Mouse (Mus musculus) liver, postnatal 0 days (tissue): ENCODE measurements at regions not wholly inside any gene's neighbourhood (a gene's known extent, or its start where the extent isn't known, plus 50 kb on each side); places are given as distances from the start of the nearest gene placed in this dataset.
A peak's percentile ranks its signal among the peaks of the same experiment; 100 is the strongest.

Experiments used
- ATAC-seq: fragments of 200-750 bp; cut with Nextera tagmentation; 2 replicates; pipeline ENCODE4 v1.8.0; 2017; ENCODE audit warnings: mild to moderate bottlenecking, moderate library complexity
- DNase-seq: peaks from one replicate; pipeline ENCODE4 v3.0.0-alpha.2; 2016
- H3K27ac ChIP-seq: fragments of 300-500 bp; sonication (generic); 2 replicates; pipeline ENCODE4 v1.5.1; 2014; ENCODE audit warnings: antibody characterized with exemption, moderate library complexity, mild to moderate bottlenecking, low read depth
- H3K27me3 ChIP-seq: fragments of 300-500 bp; sonication (generic); 2 replicates; pipeline ENCODE4 v1.6.1; 2014; ENCODE audit warnings: low read length, control low read depth, mixed read lengths; ENCODE audit not compliant: insufficient read depth
- H3K36me3 ChIP-seq: fragments of 300-500 bp; sonication (generic); replicated peaks from 2 replicates; pipeline ENCODE4 v1.6.1; 2014; ENCODE audit warnings: mild to moderate bottlenecking, control low read depth, low read length, moderate library complexity, mixed read lengths; ENCODE audit not compliant: insufficient read depth
- H3K4me1 ChIP-seq: fragments of 300-500 bp; sonication (generic); 2 replicates; pipeline ENCODE4 v1.6.1; 2014; ENCODE audit warnings: antibody characterized with exemption, mild to moderate bottlenecking, control low read depth; ENCODE audit not compliant: insufficient read depth
- H3K4me2 ChIP-seq: fragments of 300-500 bp; sonication (generic); 2 replicates; pipeline ENCODE4 v1.6.1; 2014; ENCODE audit warnings: low read depth, mild to moderate bottlenecking, low read length, moderate library complexity, mixed read lengths
- H3K4me3 ChIP-seq: fragments of 300-500 bp; sonication (generic); 2 replicates; pipeline ENCODE4 v1.5.1; 2014; ENCODE audit warnings: low read depth, low read length
- H3K9ac ChIP-seq: fragments of 300-500 bp; sonication (generic); replicated peaks from 2 replicates; pipeline ENCODE4 v1.6.1; 2014; ENCODE audit warnings: mild to moderate bottlenecking, moderate library complexity
- H3K9me3 ChIP-seq: fragments of 300-500 bp; sonication (generic); 2 replicates; pipeline ENCODE4 v1.6.1; 2016; ENCODE audit warnings: mild to moderate bottlenecking, control low read depth, low read length, mixed read lengths
- CTCF ChIP-seq: sonication (generic); IDR thresholded peaks from 2 replicates; pipeline ENCODE4 v1.5.1; 2016; ENCODE audit warnings: antibody characterized with exemption, low read depth
- EP300 ChIP-seq: IDR thresholded peaks from 2 replicates; pipeline ENCODE4 v1.6.1; 2016; ENCODE audit warnings: antibody characterized with exemption, low read depth, mild to moderate bottlenecking
- WGBS: fragments of 180-500 bp; shearing (Covaris S2); extraction: QIAGEN DNeasy Blood & Tissue Kit; methylation state at CpG from one replicate; pipeline ENCODE4 v1.1.7; 2014; ENCODE audit not compliant: insufficient replicate concordance; 5-methylcytosine and 5-hydroxymethylcytosine counted together

GRCm38 (mm10) chr13:106689051-106689450 lies 247.7 kb downstream of the Ipo11 start:
- DNase-seq (no peak), ATAC-seq (no peak)
- Histone ChIP-seq H3K36me3 (no peaks in the 10 kb centered on the region), H3K4me3 (no peak overlapping the region), H3K27ac (no peak overlapping the region), H3K9ac (no peak overlapping the region), H3K4me2 (no peak overlapping the region), H3K4me1 (no peaks in the 10 kb centered on the region), H3K27me3 (no peaks in the 10 kb centered on the region), H3K9me3 (no peaks in the 10 kb centered on the region)
- TF ChIP-seq EP300 (no peak), CTCF (no peak)
- 71% methylated on average over 8 of the region's 8 CpGs for WGBS

- no peak for TF ChIP-seq CTCF
- TF ChIP-seq EP300, result no peak
- ATAC-seq, result no peak
Measured at GRCm38 (mm10) chr13:106669665-106670064, 267.1 kb downstream of the Ipo11 start.

GRCm38 (mm10) chr13:106662195-106662594 lies 274.6 kb downstream of the Ipo11 start:
- H3K27me3 ChIP-seq, result no peaks in the 10 kb centered on the region
- 20% methylated on average over 1 of the region's 1 CpGs for WGBS
- H3K9ac ChIP-seq, result no peak overlapping the region
- H3K9me3 ChIP-seq, result no peaks in the 10 kb centered on the region
- no peak overlapping the region for H3K4me3 ChIP-seq
- ATAC-seq (no peak), DNase-seq (no peak)
- no peak overlapping the region for H3K4me2 ChIP-seq
- no peak overlapping the region for H3K27ac ChIP-seq
- no peaks in the 10 kb centered on the region for H3K36me3 ChIP-seq
- no peaks in the 10 kb centered on the region for H3K4me1 ChIP-seq
- TF ChIP-seq EP300 (no peak), CTCF (no peak)

More at GRCm38 (mm10) chr13:106669665-106670064, 267.1 kb downstream of the Ipo11 start:
- H3K27ac ChIP-seq, result no peak overlapping the region
- H3K9ac ChIP-seq, result no peak overlapping the region
- no peaks in the 10 kb centered on the region for H3K4me1 ChIP-seq
- WGBS, result 69% methylated on average over 5 of the region's 5 CpGs
- H3K27me3 ChIP-seq, result no peaks in the 10 kb centered on the region
- H3K36me3 ChIP-seq, result no peaks in the 10 kb centered on the region
- no peak overlapping the region for H3K4me3 ChIP-seq
- no peaks in the 10 kb centered on the region for H3K9me3 ChIP-seq
- H3K4me2 ChIP-seq, result no peak overlapping the region
- no peak for DNase-seq

GRCm38 (mm10) chr13:106649363-106649762 lies 287.4 kb downstream of the Ipo11 start:
- TF ChIP-seq CTCF (no peak), EP300 (no peak)
- ATAC-seq (no peak), DNase-seq (no peak)
- H3K4me1 ChIP-seq, result no peaks in the 10 kb centered on the region
- H3K4me3 ChIP-seq, result no peak overlapping the region
- no peak overlapping the region for H3K4me2 ChIP-seq
- no peaks in the 10 kb centered on the region for H3K9me3 ChIP-seq
- H3K9ac ChIP-seq, result no peak overlapping the region
- H3K27ac ChIP-seq, result no peak overlapping the region
- H3K27me3 ChIP-seq, result no peaks in the 10 kb centered on the region
- no peaks in the 10 kb centered on the region for H3K36me3 ChIP-seq

GRCm38 (mm10) chr13:106643302-106643975 lies 293.3 kb downstream of the Ipo11 start:
- H3K4me3 ChIP-seq, result no peak overlapping the region
- H3K27ac ChIP-seq, result no peak overlapping the region
- no peaks in the 10 kb centered on the region for H3K4me1 ChIP-seq
- TF ChIP-seq CTCF, result no peak
- no peak for TF ChIP-seq EP300
- H3K4me2 ChIP-seq, result no peak overlapping the region
- H3K36me3 ChIP-seq, result no peaks in the 10 kb centered on the region
- ATAC-seq, result no peak
- WGBS, result 60% methylated on average over 5 of the region's 5 CpGs
- H3K9me3 ChIP-seq, result no peaks in the 10 kb centered on the region
- no peaks in the 10 kb centered on the region for H3K27me3 ChIP-seq
- no peak overlapping the region for H3K9ac ChIP-seq
- DNase-seq, result no peak

- Histone ChIP-seq H3K4me3 (no peak overlapping the region), H3K4me2 (no peak overlapping the region), H3K27me3 (no peaks in the 10 kb centered on the region), H3K9ac (no peak overlapping the region), H3K4me1 (no peaks in the 10 kb centered on the region), H3K27ac (no peak overlapping the region), H3K9me3 (no peaks in the 10 kb centered on the region), H3K36me3 (no peaks in the 10 kb centered on the region)
- TF ChIP-seq EP300 (no peak), CTCF (no peak)
- no peak for DNase-seq
- ATAC-seq, result peak; percentile 49
- 49% methylated on average over 7 of the region's 7 CpGs for WGBS
Measured at GRCm38 (mm10) chr13:106638706-106639385, 297.9 kb downstream of the Ipo11 start.
